Mouse (Mus musculus): ENCODE results near the gene Spindoc. TPM values are rescaled to one million over a fixed set of nuclear protein-coding genes. Genes with fewer than 3 reads are reported as not detected.

The Spindoc gene
- polyA plus RNA-seq (2012): 38.6 and 39.9 TPM in 2 replicates

- no peak for TF ChIP-seq GATA1 (IDR thresholded peaks at IDR 0.05; ENCODE audit: low read length)
These were observed at the start of gene Spindoc for GRCm38 (mm10) chr19:7382903-7383865. Spindoc (minus strand) TSS chr19:7382994.

GRCm38 (mm10) chr19:7425398-7425775 lies 42.6 kb upstream of the Spindoc start:
- no peak for TF ChIP-seq GATA1 (IDR thresholded peaks at IDR 0.05; ENCODE audit: low read length)

- no peak for TF ChIP-seq GATA1 (IDR thresholded peaks at IDR 0.05; ENCODE audit: low read length)
These were observed 42.0 kb upstream of the Spindoc start for GRCm38 (mm10) chr19:7424590-7425397.

- TF ChIP-seq GATA1 (IDR thresholded peaks at IDR 0.05; ENCODE audit: low read length): no peak
These were observed 41.3 kb upstream of the Spindoc start for GRCm38 (mm10) chr19:7424131-7424530.

GRCm38 (mm10) chr19:7423656-7424030 lies 40.8 kb upstream of the Spindoc start:
- no peak for TF ChIP-seq GATA1 (IDR thresholded peaks at IDR 0.05; ENCODE audit: low read length)

DNA sequence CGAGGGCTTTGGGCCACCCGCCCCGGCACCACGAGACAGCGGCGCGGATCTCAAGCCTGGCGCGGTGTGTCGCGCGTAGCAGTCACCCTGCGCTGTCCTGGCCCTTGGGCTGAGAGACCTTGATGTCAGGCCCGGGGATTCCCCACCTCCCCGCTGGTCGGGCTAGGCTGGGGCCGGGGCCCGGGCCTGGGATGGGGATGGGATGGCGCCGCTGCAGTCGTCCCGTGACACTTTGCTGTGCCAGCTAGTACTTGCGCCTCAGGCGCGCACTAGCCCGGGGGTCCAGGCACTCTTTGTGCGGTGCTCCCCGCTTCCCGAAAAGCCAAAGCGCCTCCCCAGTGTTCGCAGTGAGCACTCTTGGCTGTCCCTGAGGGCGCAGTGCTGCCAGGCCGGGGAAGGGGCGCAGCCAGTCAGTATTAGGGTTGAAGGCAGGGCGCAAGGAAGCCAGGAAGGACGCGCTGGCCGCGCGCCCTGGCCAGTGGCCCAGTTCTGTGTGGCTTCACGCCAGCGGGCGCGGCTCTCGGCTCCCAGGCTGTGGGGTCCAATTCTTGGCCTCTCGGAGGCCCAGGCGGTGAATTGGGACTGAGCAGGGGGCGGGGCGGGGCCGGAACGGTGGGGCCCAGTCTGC lies 40.3 kb upstream of the Spindoc start:
- TF ChIP-seq GATA1 (IDR thresholded peaks at IDR 0.05; ENCODE audit: low read length): no peak

DNA sequence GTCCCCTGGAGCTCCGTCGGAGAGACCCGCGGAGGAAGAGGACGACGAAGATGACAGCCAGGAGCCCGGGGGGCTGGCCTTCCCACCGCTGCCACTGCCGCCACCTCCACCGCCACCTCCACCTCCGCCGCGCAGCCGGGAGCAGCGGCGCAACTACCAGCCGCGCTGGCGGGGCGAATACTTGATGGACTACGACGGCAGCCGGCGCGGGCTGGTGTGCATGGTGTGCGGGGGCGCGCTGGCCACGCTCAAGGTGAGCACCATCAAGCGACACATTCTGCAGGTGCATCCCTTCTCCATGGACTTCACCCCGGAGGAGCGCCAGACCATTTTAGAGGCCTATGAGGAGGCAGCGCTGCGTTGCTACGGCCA lies 39.8 kb upstream of the Spindoc start:
- TF ChIP-seq GATA1 (IDR thresholded peaks at IDR 0.05; ENCODE audit: low read length): no peak

GRCm38 (mm10) chr19:7421602-7422591 lies 39.1 kb upstream of the Spindoc start:
- TF ChIP-seq GATA1 (IDR thresholded peaks at IDR 0.05; ENCODE audit: low read length): no peak

GRCm38 (mm10) chr19:7420841-7421601 lies 38.2 kb upstream of the Spindoc start:
- TF ChIP-seq GATA1 (IDR thresholded peaks at IDR 0.05; ENCODE audit: low read length): no peak

DNA sequence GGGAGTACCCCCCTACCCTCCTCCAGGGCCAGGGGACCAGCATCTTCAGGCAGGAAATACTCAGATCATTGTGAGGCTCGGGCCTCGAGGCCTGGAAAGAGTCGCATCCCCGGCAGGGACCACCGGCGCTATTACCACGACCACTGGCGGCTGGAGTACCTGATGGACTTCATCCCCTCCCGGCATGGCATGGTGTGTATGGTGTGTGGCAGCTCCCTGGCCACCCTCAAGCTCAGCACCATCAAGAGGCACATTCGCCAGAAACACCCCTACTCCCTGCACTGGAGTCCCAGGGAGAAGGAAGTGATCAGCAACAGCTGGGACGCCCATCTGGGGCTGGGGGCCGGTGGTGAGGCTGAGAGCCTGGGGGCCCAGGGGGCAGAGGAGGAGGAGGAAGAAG lies 37.3 kb upstream of the Spindoc start:
- no peak for TF ChIP-seq GATA1 (IDR thresholded peaks at IDR 0.05; ENCODE audit: low read length)

DNA sequence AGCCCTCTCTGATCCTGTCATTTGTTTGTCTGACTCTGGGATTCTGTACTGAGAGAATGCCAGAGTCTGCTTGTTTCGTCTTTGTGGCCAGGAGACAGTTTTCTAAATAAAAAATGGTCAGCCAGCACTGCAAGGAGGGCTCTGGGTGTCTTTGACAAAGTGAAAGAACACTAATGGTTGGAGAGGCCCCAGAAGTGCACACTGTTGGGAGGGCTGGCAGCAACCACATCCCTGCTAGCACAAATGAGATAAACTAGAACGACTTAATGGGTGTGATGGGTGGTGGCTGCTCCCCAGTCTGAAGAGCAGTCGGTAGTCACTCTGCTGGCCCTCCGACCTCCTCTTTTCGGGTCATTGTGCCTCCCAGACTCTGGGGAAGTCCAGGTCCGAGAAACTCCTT lies 36.3 kb upstream of the Spindoc start:
- TF ChIP-seq GATA1 (IDR thresholded peaks at IDR 0.05; ENCODE audit: low read length): no peak

DNA sequence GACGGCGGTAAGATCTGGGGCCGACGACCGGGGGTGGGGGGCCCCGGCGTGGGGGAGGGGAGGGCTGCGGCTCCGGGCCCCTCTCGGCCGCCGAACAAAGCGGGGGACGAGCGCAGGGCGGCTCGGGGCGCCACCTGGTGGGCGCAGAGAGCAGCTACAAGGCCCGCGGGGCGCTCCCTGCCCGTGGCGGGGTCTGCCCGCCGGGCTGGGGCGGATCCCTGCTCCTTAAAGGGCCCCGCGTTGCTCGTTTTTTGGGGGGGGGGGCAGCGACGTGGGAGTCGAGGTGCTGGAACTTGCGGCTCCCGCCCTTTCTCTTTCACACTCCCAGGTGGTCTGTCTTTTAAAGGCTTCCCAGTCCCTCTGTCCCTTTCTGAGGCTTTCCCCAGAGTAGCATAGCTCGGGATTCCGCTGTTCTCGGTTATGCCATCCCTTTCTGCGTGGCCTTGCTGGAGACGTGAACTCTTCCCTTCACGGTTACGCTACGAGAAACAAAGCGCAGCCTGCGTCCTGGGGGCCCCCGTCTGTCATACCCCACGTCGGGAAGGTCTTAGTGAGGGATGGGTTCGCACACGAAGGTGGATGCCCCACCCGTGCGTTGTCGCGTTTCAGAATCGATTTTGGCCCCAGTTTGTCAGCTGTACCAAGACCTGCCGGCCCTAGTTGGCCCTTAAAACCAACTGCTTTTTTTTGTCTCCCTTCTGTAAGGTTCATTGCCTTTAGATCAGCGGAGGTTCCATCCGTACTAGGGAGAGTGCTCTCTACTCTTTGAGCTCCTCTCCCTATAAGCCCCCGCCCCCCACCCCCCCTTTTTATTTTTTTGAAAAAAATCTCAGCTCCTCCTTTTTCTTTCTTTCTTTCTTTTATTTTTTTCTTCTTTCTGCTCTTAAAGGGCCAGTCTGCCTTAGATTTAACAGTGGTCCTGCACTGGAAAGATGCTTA lies 35.4 kb upstream of the Spindoc start:
- TF ChIP-seq GATA1 (IDR thresholded peaks at IDR 0.05; ENCODE audit: low read length): no peak

Measured in G1E-ER4 (cell line).